Mouse (Mus musculus) kidney, embryonic 16.5 days (tissue): ENCODE results near the gene Rassf7. TPM values are rescaled to one million over a fixed set of nuclear protein-coding genes. Genes with fewer than 3 reads are reported as not detected.
A peak's percentile ranks its signal among the peaks of the same experiment; 100 is the strongest.

Experiments used
- ATAC-seq: fragments of 200-750 bp; cut with Nextera tagmentation; 2 replicates; pipeline ENCODE4 v1.8.0; 2017; ENCODE audit warnings: moderate TSS enrichment; ENCODE audit not compliant: low FRiP score, low TSS enrichment
- H3K27ac ChIP-seq: fragments of 300-500 bp; sonication (generic); 2 replicates; pipeline ENCODE4 v1.5.1; 2014; ENCODE audit warnings: low read length
- H3K27me3 ChIP-seq: fragments of 300-500 bp; sonication (generic); 2 replicates; pipeline ENCODE4 v1.6.1; 2014; ENCODE audit warnings: low read length, control low read depth, mixed read lengths; ENCODE audit not compliant: insufficient read depth
- H3K36me3 ChIP-seq: fragments of 300-500 bp; sonication (generic); 2 replicates; pipeline ENCODE4 v1.6.1; 2014; ENCODE audit warnings: low read length, control low read depth, mixed read lengths; ENCODE audit not compliant: insufficient read depth
- H3K4me1 ChIP-seq: fragments of 300-500 bp; sonication (generic); 2 replicates; pipeline ENCODE4 v1.6.1; 2014; ENCODE audit warnings: low read length, control low read depth, mixed read lengths; ENCODE audit not compliant: insufficient read depth
- H3K4me2 ChIP-seq: fragments of 300-500 bp; sonication (generic); replicated peaks from 2 replicates; pipeline ENCODE4 v1.6.1; 2014; ENCODE audit warnings: low read depth, low read length
- H3K4me3 ChIP-seq: fragments of 300-500 bp; sonication (generic); 2 replicates; pipeline ENCODE4 v1.5.1; 2014; ENCODE audit warnings: mild to moderate bottlenecking, low read length
- H3K9ac ChIP-seq: fragments of 300-500 bp; sonication (generic); replicated peaks from 2 replicates; pipeline ENCODE4 v1.6.1; 2014; ENCODE audit warnings: low read length
- H3K9me3 ChIP-seq: fragments of 300-500 bp; sonication (generic); 2 replicates; pipeline ENCODE4 v1.6.1; 2016; ENCODE audit warnings: low read length, control low read depth
- WGBS: fragments of 180-500 bp; shearing (Covaris S2); extraction: QIAGEN DNeasy Blood & Tissue Kit; methylation state at CpG from one replicate; pipeline ENCODE4 v1.1.7; 2014; 5-methylcytosine and 5-hydroxymethylcytosine counted together
- polyA plus RNA-seq: library from polyadenylated mRNA; unstranded; fragments of >200 nt; fragmentation: Nextera tagmentation; extraction: Ambion mirVana; gene quantifications from 2 replicates; pipeline ENCODE4 v1.2.1, GENCODE M21; 2015

Rassf7 gene
- polyA plus RNA-seq, 1 experiment from 2014 or later: 78.3 TPM

DNA sequence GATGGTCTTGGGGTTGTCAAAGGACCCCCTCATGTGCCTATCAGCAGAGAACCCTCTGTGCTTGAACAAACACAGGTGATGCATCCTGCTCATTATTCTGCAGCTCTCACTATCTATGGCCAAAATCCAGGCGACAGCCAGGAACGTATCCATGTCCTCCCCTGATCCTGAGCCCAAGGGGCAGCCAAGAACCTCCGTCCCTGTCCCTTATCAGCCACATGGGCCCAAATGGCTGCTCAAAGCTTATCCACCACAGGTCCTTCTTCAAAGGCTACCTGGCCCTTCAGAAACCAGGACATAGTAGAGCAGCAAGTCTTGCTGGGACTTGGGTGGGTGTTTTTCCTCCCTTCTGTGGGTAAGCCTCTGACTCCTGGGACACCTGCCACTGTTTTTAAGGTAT lies 27.5 kb upstream of the Rassf7 start:
- ATAC-seq: no peak
- H3K27me3 ChIP-seq: no peaks in the 10 kb centered on the region
- 80% methylated on average over 3 of the region's 3 CpGs for WGBS
- peaks cover 34% of the 10 kb centered on the region for H3K36me3 ChIP-seq
- no peak overlapping the region for H3K4me2 ChIP-seq
- H3K9me3 ChIP-seq: no peaks in the 10 kb centered on the region
- peaks cover 17% of the 10 kb centered on the region for H3K4me1 ChIP-seq
- H3K9ac ChIP-seq: no peak overlapping the region
- H3K4me3 ChIP-seq: no peak overlapping the region
- no peak overlapping the region for H3K27ac ChIP-seq

DNA sequence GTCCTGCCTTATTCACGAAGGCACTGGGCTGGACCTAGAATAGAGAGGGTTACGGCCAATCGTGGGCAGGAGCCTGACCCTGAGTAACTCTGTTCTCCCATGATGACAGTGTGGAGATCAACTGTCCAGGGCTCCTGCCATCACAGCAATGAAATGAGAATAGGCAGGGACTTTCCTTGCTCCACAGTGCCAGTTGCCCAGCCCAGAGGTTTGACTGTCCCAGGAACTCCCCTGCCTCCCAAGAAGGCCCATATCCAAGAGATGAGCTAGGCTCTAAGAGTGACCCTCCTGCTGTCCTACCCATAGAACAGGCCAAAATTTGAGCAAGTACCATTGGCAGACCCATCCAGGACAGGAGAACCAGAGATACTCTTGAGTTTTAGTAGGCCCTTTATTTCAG lies 26.9 kb upstream of the Rassf7 start:
- Histone ChIP-seq H3K4me1 (peaks cover 17% of the 10 kb centered on the region), H3K9ac (no peak overlapping the region), H3K36me3 (peaks cover 34% of the 10 kb centered on the region), H3K9me3 (no peaks in the 10 kb centered on the region), H3K4me3 (no peak overlapping the region), H3K4me2 (no peak overlapping the region), H3K27ac (no peak overlapping the region), H3K27me3 (no peaks in the 10 kb centered on the region)
- WGBS: 91% methylated on average over 3 of the region's 3 CpGs
- no peak for ATAC-seq

DNA sequence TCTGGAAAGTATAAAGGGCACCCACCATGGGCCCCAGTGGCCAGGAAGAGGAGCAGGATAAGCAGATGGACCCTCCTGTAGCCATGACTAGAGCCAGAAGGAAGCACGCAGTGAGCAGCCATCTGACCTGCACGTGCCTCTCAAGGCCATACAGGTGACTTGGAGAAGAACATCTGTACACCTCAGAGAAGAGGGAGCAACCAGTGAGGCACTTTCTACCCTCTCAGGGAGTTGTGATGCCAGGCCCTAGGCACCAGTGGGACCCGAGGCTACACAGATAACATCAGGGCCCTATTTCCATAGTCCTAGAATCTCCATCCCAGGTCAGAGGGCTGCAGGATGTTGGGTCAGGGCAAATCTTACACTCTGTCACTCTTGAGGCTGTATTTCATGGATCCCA lies 25.4 kb upstream of the Rassf7 start:
- Histone ChIP-seq H3K27me3 (no peaks in the 10 kb centered on the region), H3K4me1 (peaks cover 20% of the 10 kb centered on the region), H3K4me2 (no peak overlapping the region), H3K36me3 (peaks cover 34% of the 10 kb centered on the region), H3K27ac (no peak overlapping the region), H3K9ac (no peak overlapping the region), H3K4me3 (no peak overlapping the region), H3K9me3 (no peaks in the 10 kb centered on the region)
- WGBS: 89% methylated on average over 3 of the region's 3 CpGs
- ATAC-seq: no peak

DNA sequence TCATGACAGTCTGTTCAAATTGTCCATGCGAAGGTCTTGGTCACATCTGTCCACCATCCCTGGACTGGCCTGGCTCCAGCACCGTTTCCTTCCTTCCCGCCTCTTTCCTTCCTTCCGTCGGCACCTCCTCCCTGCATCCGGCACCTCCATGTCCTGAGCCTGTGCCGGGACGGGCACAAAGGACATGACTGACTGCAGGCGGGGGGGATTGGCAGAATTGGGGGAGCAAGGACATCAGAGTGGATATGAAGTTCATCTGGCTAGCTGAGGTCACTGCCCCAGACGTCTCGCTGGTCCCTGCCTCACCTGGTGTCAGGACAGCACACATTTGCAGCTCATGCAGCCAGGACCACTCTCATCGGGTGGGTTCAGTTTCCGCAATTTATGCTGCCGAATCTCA lies 24.6 kb upstream of the Rassf7 start:
- no peak overlapping the region for H3K4me3 ChIP-seq
- H3K27me3 ChIP-seq: no peaks in the 10 kb centered on the region
- H3K27ac ChIP-seq: no peak overlapping the region; the same call in 1 of the 2 replicates
- WGBS: 75% methylated on average over 14 of the region's 14 CpGs
- H3K36me3 ChIP-seq: peaks cover 34% of the 10 kb centered on the region
- no peak overlapping the region for H3K4me2 ChIP-seq
- ATAC-seq: no peak
- H3K4me1 ChIP-seq: peaks cover 25% of the 10 kb centered on the region
- H3K9ac ChIP-seq: no peak overlapping the region
- H3K9me3 ChIP-seq: no peaks in the 10 kb centered on the region

DNA sequence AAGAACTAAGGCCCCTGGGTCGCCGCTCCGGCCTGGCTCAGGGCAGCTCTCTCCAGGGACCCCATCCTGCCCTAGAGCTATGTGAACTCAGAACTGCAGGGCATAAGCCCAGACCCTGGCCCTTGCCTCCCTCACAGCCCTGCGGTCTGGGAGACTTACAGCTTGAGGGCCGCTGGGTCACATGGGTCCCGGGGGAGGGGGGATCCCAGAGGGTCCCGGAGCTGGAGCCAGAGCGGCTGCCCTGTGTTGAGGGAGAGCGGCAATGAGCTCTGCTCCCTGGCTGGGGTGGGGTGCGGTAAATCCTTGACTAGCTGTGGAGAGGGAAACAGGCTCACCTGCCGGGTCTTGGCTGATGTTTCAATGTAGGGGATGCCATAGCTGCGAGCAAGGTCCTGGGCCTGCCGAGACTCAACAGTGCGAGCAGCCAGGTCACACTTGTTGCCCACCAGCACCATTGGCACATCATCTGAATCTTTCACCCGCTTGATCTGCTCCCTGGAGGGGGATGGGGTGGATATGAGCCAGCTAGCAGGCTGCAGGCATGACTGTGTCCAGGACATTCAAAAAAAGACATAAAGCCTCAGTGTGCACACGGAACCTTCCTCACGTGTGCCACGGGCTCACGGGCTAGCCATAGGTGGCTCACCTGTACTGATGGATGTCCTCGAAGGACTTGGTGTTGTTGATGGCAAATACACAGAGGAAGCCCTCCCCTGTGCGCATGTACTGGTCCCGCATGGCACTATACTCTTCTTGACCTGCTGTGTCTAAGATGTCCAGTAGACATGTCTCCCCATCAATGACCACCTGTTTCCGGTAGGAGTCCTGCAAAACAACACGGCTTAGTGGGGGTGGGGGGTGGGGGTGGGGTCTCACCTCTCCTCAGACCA lies 23.6 kb upstream of the Rassf7 start:
- H3K4me1 ChIP-seq: peaks cover 25% of the 10 kb centered on the region
- WGBS: 87% methylated on average over 24 of the region's 24 CpGs
- peak overlapping the region; percentile 17; the same call in 1 of the 2 replicates for H3K9ac ChIP-seq
- H3K9me3 ChIP-seq: no peaks in the 10 kb centered on the region
- H3K27ac ChIP-seq: no peak overlapping the region
- peaks cover 34% of the 10 kb centered on the region for H3K36me3 ChIP-seq
- H3K4me2 ChIP-seq: peak overlapping the region; percentile 97
- H3K4me3 ChIP-seq: no peak overlapping the region; the same call in 1 of the 2 replicates
- no peak for ATAC-seq
- H3K27me3 ChIP-seq: no peaks in the 10 kb centered on the region

DNA sequence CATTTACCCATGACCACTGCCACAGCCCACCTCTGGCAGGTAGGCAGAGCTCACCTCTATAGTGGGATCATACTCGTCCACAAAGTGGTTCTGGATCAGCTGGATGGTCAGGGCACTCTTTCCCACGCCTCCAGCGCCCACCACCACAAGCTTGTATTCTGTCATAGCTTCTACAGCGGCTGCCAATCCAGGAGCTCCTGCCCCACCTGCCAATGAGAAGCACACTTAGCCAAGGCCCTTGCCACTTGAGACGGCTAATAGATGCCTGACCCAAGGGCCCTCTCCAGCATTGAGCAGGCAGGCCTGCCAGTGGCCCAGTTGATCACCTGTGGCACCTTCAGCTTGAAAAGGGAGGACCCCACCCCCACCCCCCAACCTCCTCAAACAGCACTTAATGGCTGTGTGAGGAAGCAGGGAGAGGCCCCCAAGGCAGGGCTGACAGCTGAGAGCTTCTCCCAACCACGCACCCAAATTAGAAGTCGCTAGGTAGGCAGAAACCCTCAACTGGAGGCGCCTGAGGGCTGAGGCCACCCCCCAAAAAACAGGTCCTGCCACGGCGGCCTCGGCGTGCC lies 22.8 kb upstream of the Rassf7 start:
- ATAC-seq: no peak
- 25% methylated on average over 12 of the region's 12 CpGs for WGBS
- peak overlapping the region; percentile 97 for H3K4me2 ChIP-seq

DNA sequence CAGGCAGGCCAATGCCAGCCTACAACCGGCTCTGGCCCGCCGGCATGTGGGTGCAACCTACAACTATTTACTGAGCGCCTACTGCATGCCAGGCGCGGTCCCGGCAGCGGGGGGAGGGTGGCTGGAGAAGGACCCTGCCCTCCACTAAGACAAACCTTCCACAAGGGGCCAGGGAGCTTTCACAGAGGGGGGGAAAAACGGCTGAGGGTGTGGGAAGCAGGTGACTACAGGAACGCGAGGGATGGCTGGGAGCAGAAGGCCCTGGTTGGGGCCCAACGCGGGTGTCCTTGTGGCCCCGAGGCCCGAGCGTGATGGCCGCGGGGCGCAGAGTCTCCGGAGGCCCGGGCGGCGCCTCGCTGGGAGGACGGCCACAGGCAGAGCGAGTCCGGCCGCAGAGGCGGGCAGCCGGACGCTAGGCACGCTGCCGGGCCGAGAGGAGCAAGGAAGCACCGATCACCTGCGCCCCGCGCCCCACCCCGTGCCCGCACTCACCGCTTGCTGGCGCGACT lies 22.3 kb upstream of the Rassf7 start:
- Histone ChIP-seq H3K27me3 (no peaks in the 10 kb centered on the region), H3K4me2 (peak overlapping the region; percentile 97), H3K9me3 (no peaks in the 10 kb centered on the region), H3K36me3 (peaks cover 34% of the 10 kb centered on the region), H3K9ac (peak overlapping the region; percentile 95), H3K4me3 (peak overlapping the region; percentile 90), H3K27ac (peak overlapping the region; percentile 83), H3K4me1 (peaks cover 25% of the 10 kb centered on the region)
- peak; percentile 52; the same call in 1 of the 2 replicates for ATAC-seq
- WGBS: 2% methylated on average over 41 of the region's 43 CpGs

More for the DNA sequence above, 22.8 kb upstream of the Rassf7 start:
- Histone ChIP-seq H3K9ac (peak overlapping the region; percentile 95), H3K9me3 (no peaks in the 10 kb centered on the region), H3K27me3 (no peaks in the 10 kb centered on the region), H3K4me3 (peak overlapping the region; percentile 90), H3K36me3 (peaks cover 34% of the 10 kb centered on the region), H3K4me1 (peaks cover 25% of the 10 kb centered on the region), H3K27ac (peak overlapping the region; percentile 83)

DNA sequence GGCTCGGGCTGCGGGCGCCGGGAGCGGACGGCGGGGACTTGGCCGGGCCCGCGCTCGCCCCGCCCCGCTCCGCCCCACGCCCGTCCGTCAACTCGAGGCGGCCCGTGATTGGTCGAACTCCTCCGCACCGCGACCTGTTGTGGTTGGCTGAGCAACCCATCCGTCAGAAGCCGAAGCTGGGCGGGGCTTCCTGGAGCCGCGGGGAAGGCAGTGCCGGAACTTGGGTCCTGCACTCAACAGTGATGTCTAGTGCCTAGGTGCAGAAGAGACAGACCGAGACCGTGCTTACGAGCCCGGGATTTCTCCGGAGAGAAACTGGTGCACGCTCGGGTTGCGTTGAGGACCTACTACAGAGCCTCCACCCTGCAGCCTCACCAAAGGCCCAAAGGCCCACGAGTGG lies 21.7 kb upstream of the Rassf7 start, which contains the start of the genes Hras and Lrrc56:
TSS of gene Hras (minus strand) at position 58 of the 400 bp plus-strand sequence.
TSS of gene Lrrc56 (plus strand) at position 210 of the 400 bp plus-strand sequence.
- Histone ChIP-seq H3K27ac (peak within 1 kb of the TSS; percentile 83), H3K27me3 (no peaks in the 10 kb centered on the region), H3K4me2 (peak within 1 kb of the TSS; percentile 97), H3K4me1 (peaks cover 25% of the 10 kb centered on the region), H3K4me3 (peak within 1 kb of the TSS; percentile 90), H3K9me3 (no peaks in the 10 kb centered on the region), H3K9ac (peak within 1 kb of the TSS; percentile 95), H3K36me3 (peaks cover 33% of the 10 kb centered on the region)
- under 1% methylated on average over 39 of the region's 39 CpGs for WGBS
- ATAC-seq: peak; percentile 94

DNA sequence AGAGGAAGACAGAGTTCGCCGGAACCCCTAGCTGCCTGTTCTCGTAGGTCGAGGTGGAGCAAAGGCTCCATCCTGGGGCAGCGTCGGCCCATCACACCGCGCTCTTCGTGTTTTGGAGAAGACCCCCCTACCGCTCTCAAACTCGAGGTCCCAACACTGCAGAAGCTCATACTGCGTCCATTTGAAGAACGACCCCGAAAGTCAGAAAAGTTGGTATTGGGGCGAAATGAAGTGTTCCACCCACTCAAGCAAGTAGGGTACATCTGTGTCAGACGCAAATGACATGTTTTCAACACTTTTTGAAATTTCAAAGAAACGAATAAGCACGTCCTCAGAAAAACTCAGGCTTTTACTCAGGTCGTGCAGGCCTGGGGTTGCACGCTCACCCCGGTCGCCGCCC lies 21.3 kb upstream of the Rassf7 start:
- ATAC-seq: no peak
- WGBS: under 1% methylated on average over 23 of the region's 23 CpGs

More for the DNA sequence above, 21.3 kb upstream of the Rassf7 start:
- peak overlapping the region; percentile 97 for H3K4me2 ChIP-seq
- peak overlapping the region; percentile 83 for H3K27ac ChIP-seq
- peak overlapping the region; percentile 90 for H3K4me3 ChIP-seq
- peaks cover 29% of the 10 kb centered on the region for H3K36me3 ChIP-seq
- H3K27me3 ChIP-seq: no peaks in the 10 kb centered on the region
- peaks cover 25% of the 10 kb centered on the region for H3K4me1 ChIP-seq
- peak overlapping the region; percentile 70 for H3K9ac ChIP-seq
- H3K9me3 ChIP-seq: no peaks in the 10 kb centered on the region
